Mouse (Mus musculus) liver, adult 2 months (tissue): ENCODE data around the gene Ttn. TPM values are rescaled to one million over a fixed set of nuclear protein-coding genes. Genes with fewer than 3 reads are reported as not detected.
A peak's percentile ranks its signal among the peaks of the same experiment; 100 is the strongest.

Source experiments
- DNase-seq: peaks from one replicate; pipeline ENCODE4 v3.0.0-alpha.2; 2011; ENCODE audit warnings: low read depth, low spot score; ENCODE audit errors: extremely low read depth
- H3K27ac ChIP-seq: fragments of 200-500 bp; replicated peaks from 2 replicates; pipeline ENCODE4 v1.5.1; 2012; ENCODE audit warnings: low read depth, mild to moderate bottlenecking, control low read depth, inconsistent platforms, low read length; ENCODE audit not compliant: insufficient read depth
- H3K27me3 ChIP-seq: fragments of 200-500 bp; 2 replicates; pipeline ENCODE4 v1.6.1; 2012; ENCODE audit warnings: mild to moderate bottlenecking, moderate library complexity, low read length, inconsistent platforms; ENCODE audit not compliant: control insufficient read depth, insufficient read depth
- H3K36me3 ChIP-seq: fragments of 200-500 bp; 2 replicates; pipeline ENCODE4 v1.6.1; 2012; ENCODE audit warnings: low read length, inconsistent platforms; ENCODE audit not compliant: control insufficient read depth, insufficient read depth
- H3K4me1 ChIP-seq: fragments of 200-500 bp; 2 replicates; pipeline ENCODE4 v1.6.1; 2011; ENCODE audit warnings: low read length; ENCODE audit not compliant: control insufficient read depth, insufficient read depth
- H3K4me3 ChIP-seq: fragments of 200-500 bp; 2 replicates; pipeline ENCODE4 v1.5.1; 2011; ENCODE audit warnings: low read depth, mild to moderate bottlenecking, control low read depth, low read length, moderate library complexity; ENCODE audit not compliant: insufficient read depth
- H3K79me2 ChIP-seq: fragments of 200-500 bp; 2 replicates; pipeline ENCODE4 v1.6.1; 2012; ENCODE audit warnings: inconsistent platforms, mild to moderate bottlenecking, low read length, moderate library complexity; ENCODE audit not compliant: control insufficient read depth, insufficient read depth
- H3K9ac ChIP-seq: fragments of 200-500 bp; 2 replicates; pipeline ENCODE4 v1.6.1; 2012; ENCODE audit warnings: low read depth, mild to moderate bottlenecking, control low read depth, inconsistent platforms, low read length
- CTCF ChIP-seq: fragments of 200-500 bp; IDR thresholded peaks from 2 replicates; pipeline ENCODE4 v1.5.1; 2011; ENCODE audit warnings: low read depth, low read length, control low read depth
- POLR2A ChIP-seq: fragments of 200-500 bp; IDR thresholded peaks from 2 replicates; pipeline ENCODE4 v1.6.1; 2011; ENCODE audit warnings: low read length, control low read depth; ENCODE audit not compliant: insufficient read depth; ENCODE audit errors: extremely low read depth
- WGBS: fragments of 180-500 bp; shearing (Covaris S2); methylation state at CpG from one replicate; pipeline ENCODE4 v1.1.7; 2018; 5-methylcytosine and 5-hydroxymethylcytosine counted together
- polyA plus RNA-seq: library from polyadenylated mRNA; depleted of rRNA; stranded (reverse); fragments of >200 nt; gene quantifications from 2 replicates; pipeline ENCODE4 v1.2.3, GENCODE M21; 2012
- total RNA-seq: library from RNA; depleted of rRNA; stranded (reverse); fragments of >200 nt; gene quantifications from 2 replicates; pipeline ENCODE4 v1.2.3, GENCODE M21; 2014

The Ttn gene
- total and polyA plus RNA-seq, 2 experiments: 0.01 to 4.9 TPM

- Histone ChIP-seq H3K4me1 (no peaks in the 10 kb centered on the region), H3K4me3 (no peak overlapping the region), H3K9ac (no peak overlapping the region), H3K27ac (no peak overlapping the region), H3K36me3 (peaks cover 11% of the 10 kb centered on the region; the same call in 1 of the 2 replicates), H3K27me3 (no peaks in the 10 kb centered on the region), H3K79me2 (no peaks in the 10 kb centered on the region)
- 99% methylated on average over 3 of the region's 3 CpGs for WGBS
- DNase-seq: no peak
- TF ChIP-seq CTCF (no peak), POLR2A (no peak)
Observed at GRCm38 (mm10) chr2:76702188-76702587, 280.2 kb downstream of the Ttn start.

- Histone ChIP-seq H3K4me3 (no peak overlapping the region), H3K36me3 (peaks cover 49% of the 10 kb centered on the region), H3K27me3 (no peaks in the 10 kb centered on the region), H3K9ac (no peak overlapping the region), H3K79me2 (no peaks in the 10 kb centered on the region), H3K27ac (no peak overlapping the region), H3K4me1 (peaks cover 2% of the 10 kb centered on the region; the same call in 1 of the 2 replicates)
- no peak for DNase-seq
- 73% methylated on average over 6 of the region's 6 CpGs for WGBS
- TF ChIP-seq POLR2A (no peak), CTCF (no peak)
Observed at GRCm38 (mm10) chr2:76695290-76695689, 287.1 kb downstream of the Ttn start.

- DNase-seq: no peak
- Histone ChIP-seq H3K27ac (no peak overlapping the region), H3K9ac (no peak overlapping the region), H3K4me3 (no peak overlapping the region), H3K4me1 (peaks cover 2% of the 10 kb centered on the region; the same call in 1 of the 2 replicates), H3K27me3 (no peaks in the 10 kb centered on the region), H3K79me2 (no peaks in the 10 kb centered on the region), H3K36me3 (peaks cover 53% of the 10 kb centered on the region)
- 96% methylated on average over 5 of the region's 5 CpGs for WGBS
- no peak for TF ChIP-seq CTCF
- TF ChIP-seq POLR2A: no peak
Observed at GRCm38 (mm10) chr2:76693765-76694164, 288.6 kb downstream of the Ttn start.

- Histone ChIP-seq H3K4me3 (no peak overlapping the region), H3K36me3 (peaks cover 53% of the 10 kb centered on the region), H3K27me3 (no peaks in the 10 kb centered on the region), H3K4me1 (peaks cover 2% of the 10 kb centered on the region; the same call in 1 of the 2 replicates), H3K79me2 (no peaks in the 10 kb centered on the region), H3K27ac (no peak overlapping the region), H3K9ac (no peak overlapping the region)
- WGBS: 68% methylated on average over 12 of the region's 12 CpGs
- TF ChIP-seq CTCF (no peak), POLR2A (no peak)
- DNase-seq: peak; percentile 26
Observed at GRCm38 (mm10) chr2:76690436-76691204, 291.7 kb downstream of the Ttn start.

- no peak overlapping the region for H3K4me3 ChIP-seq
- no peaks in the 10 kb centered on the region for H3K27me3 ChIP-seq
- peaks cover 2% of the 10 kb centered on the region; the same call in 1 of the 2 replicates for H3K4me1 ChIP-seq
- no peak overlapping the region for H3K9ac ChIP-seq
- no peak for TF ChIP-seq CTCF
- WGBS: 83% methylated on average over 7 of the region's 7 CpGs
- no peak for DNase-seq
- H3K36me3 ChIP-seq: peaks cover 48% of the 10 kb centered on the region
- no peak overlapping the region for H3K27ac ChIP-seq
- H3K79me2 ChIP-seq: no peaks in the 10 kb centered on the region
Observed at GRCm38 (mm10) chr2:76688162-76688561, 294.2 kb downstream of the Ttn start.

- H3K27ac ChIP-seq: no peak overlapping the region
- H3K27me3 ChIP-seq: no peaks in the 10 kb centered on the region
- WGBS: 72% methylated on average over 3 of the region's 3 CpGs
- TF ChIP-seq POLR2A: no peak
- TF ChIP-seq CTCF: no peak
- no peak overlapping the region for H3K4me3 ChIP-seq
- no peak overlapping the region for H3K9ac ChIP-seq
- no peak for DNase-seq
- peaks cover 46% of the 10 kb centered on the region for H3K36me3 ChIP-seq
- peaks cover 2% of the 10 kb centered on the region; the same call in 1 of the 2 replicates for H3K4me1 ChIP-seq
- no peaks in the 10 kb centered on the region for H3K79me2 ChIP-seq
Observed at GRCm38 (mm10) chr2:76687608-76688007, 294.7 kb downstream of the Ttn start.
